Mouse (Mus musculus): ENCODE data around the gene Cavin2. TPM values are rescaled to one million over a fixed set of nuclear protein-coding genes. Genes with fewer than 3 reads are reported as not detected.
A peak's percentile ranks its signal among the peaks of the same experiment; 100 is the strongest.

Cavin2 gene
- polyA plus RNA-seq (2014; fragmentation: Nextera tagmentation; extraction: Ambion mirVana): 14.9 and 20.8 TPM in 2 replicates

GRCm38 (mm10) chr1:51288755-51289619 is at the start of gene Cavin2:
Gene Cavin2, plus strand, starts transcription at chr1:51289126.
- H3K9ac ChIP-seq (ENCODE audit: low read depth, low read length): peak within 1 kb of the TSS; percentile 35; the same call in 1 of the 2 replicates

GRCm38 (mm10) chr1:51241311-51241986 is 47.5 kb upstream of the Cavin2 start:
- ATAC-seq (ENCODE audit: low FRiP score, low TSS enrichment): peak; percentile 87; the same call in 1 of the 2 replicates
- H3K27ac ChIP-seq (ENCODE audit: low read depth, low read length): no peak overlapping the region
- H3K4me3 ChIP-seq (ENCODE audit: low read length): no peak overlapping the region
- H3K4me1 ChIP-seq (ENCODE audit: control insufficient read depth, insufficient read depth, low read length): peaks cover 7% of the 10 kb centered on the region; the same call in 1 of the 2 replicates
- H3K27me3 ChIP-seq (ENCODE audit: control insufficient read depth, insufficient read depth, low read length): no peaks in the 10 kb centered on the region
- 47% methylated on average over 3 of the region's 3 CpGs for WGBS
- H3K4me2 ChIP-seq (replicated peaks; ENCODE audit: low read depth, low read length): no peak overlapping the region
- no peaks in the 10 kb centered on the region for H3K9me3 ChIP-seq (ENCODE audit: control insufficient read depth, low read length)
- no peak overlapping the region for H3K9ac ChIP-seq (ENCODE audit: low read depth, low read length)
- H3K36me3 ChIP-seq (ENCODE audit: control insufficient read depth, insufficient read depth, low read length): no peaks in the 10 kb centered on the region

More at GRCm38 (mm10) chr1:51288755-51289619, at the start of gene Cavin2:
- Histone ChIP-seq H3K4me1 (ENCODE audit: control insufficient read depth, insufficient read depth, low read length) (peaks cover 14% of the 10 kb centered on the region), H3K9me3 (ENCODE audit: control insufficient read depth, low read length) (no peaks in the 10 kb centered on the region), H3K27ac (ENCODE audit: low read depth, low read length) (peak within 1 kb of the TSS; percentile 62; the same call in 1 of the 2 replicates), H3K36me3 (ENCODE audit: control insufficient read depth, insufficient read depth, low read length) (no peaks in the 10 kb centered on the region), H3K27me3 (ENCODE audit: control insufficient read depth, insufficient read depth, low read length) (no peaks in the 10 kb centered on the region), H3K4me2 (replicated peaks; ENCODE audit: low read depth, low read length) (peak within 1 kb of the TSS; percentile 34), H3K4me3 (ENCODE audit: low read length) (peak within 1 kb of the TSS; percentile 26)
- 47% methylated on average over 17 of the region's 17 CpGs for WGBS
- peak; percentile 86 for ATAC-seq (ENCODE audit: low FRiP score, low TSS enrichment)

- no peak overlapping the region for H3K27ac ChIP-seq (ENCODE audit: low read depth, low read length)
- WGBS: 71% methylated on average over 3 of the region's 3 CpGs
- H3K9me3 ChIP-seq (ENCODE audit: control insufficient read depth, low read length): no peaks in the 10 kb centered on the region
- peaks cover 7% of the 10 kb centered on the region; the same call in 1 of the 2 replicates for H3K4me1 ChIP-seq (ENCODE audit: control insufficient read depth, insufficient read depth, low read length)
- no peaks in the 10 kb centered on the region for H3K27me3 ChIP-seq (ENCODE audit: control insufficient read depth, insufficient read depth, low read length)
- no peak overlapping the region for H3K4me2 ChIP-seq (replicated peaks; ENCODE audit: low read depth, low read length)
- H3K9ac ChIP-seq (ENCODE audit: low read depth, low read length): no peak overlapping the region
- no peak for ATAC-seq (ENCODE audit: low FRiP score, low TSS enrichment)
- H3K4me3 ChIP-seq (ENCODE audit: low read length): no peak overlapping the region
- no peaks in the 10 kb centered on the region for H3K36me3 ChIP-seq (ENCODE audit: control insufficient read depth, insufficient read depth, low read length)
Measured at GRCm38 (mm10) chr1:51243294-51243693, 45.6 kb upstream of the Cavin2 start.

GRCm38 (mm10) chr1:51243869-51244268 is 45.1 kb upstream of the Cavin2 start:
- no peaks in the 10 kb centered on the region for H3K9me3 ChIP-seq (ENCODE audit: control insufficient read depth, low read length)
- no peak overlapping the region for H3K4me3 ChIP-seq (ENCODE audit: low read length)
- no peaks in the 10 kb centered on the region for H3K36me3 ChIP-seq (ENCODE audit: control insufficient read depth, insufficient read depth, low read length)
- H3K9ac ChIP-seq (ENCODE audit: low read depth, low read length): no peak overlapping the region
- ATAC-seq (ENCODE audit: low FRiP score, low TSS enrichment): no peak
- 61% methylated on average over 3 of the region's 3 CpGs for WGBS
- H3K27ac ChIP-seq (ENCODE audit: low read depth, low read length): no peak overlapping the region
- H3K4me2 ChIP-seq (replicated peaks; ENCODE audit: low read depth, low read length): no peak overlapping the region
- peaks cover 7% of the 10 kb centered on the region; the same call in 1 of the 2 replicates for H3K4me1 ChIP-seq (ENCODE audit: control insufficient read depth, insufficient read depth, low read length)
- H3K27me3 ChIP-seq (ENCODE audit: control insufficient read depth, insufficient read depth, low read length): no peaks in the 10 kb centered on the region

- H3K4me3 ChIP-seq (ENCODE audit: low read length): no peak overlapping the region
- H3K4me1 ChIP-seq (ENCODE audit: control insufficient read depth, insufficient read depth, low read length): peaks cover 7% of the 10 kb centered on the region; the same call in 1 of the 2 replicates
- H3K4me2 ChIP-seq (replicated peaks; ENCODE audit: low read depth, low read length): no peak overlapping the region
- WGBS: 37% methylated on average over 3 of the region's 3 CpGs
- no peak for ATAC-seq (ENCODE audit: low FRiP score, low TSS enrichment)
- H3K27ac ChIP-seq (ENCODE audit: low read depth, low read length): no peak overlapping the region; the same call in 1 of the 2 replicates
- H3K9me3 ChIP-seq (ENCODE audit: control insufficient read depth, low read length): no peaks in the 10 kb centered on the region
- no peaks in the 10 kb centered on the region for H3K36me3 ChIP-seq (ENCODE audit: control insufficient read depth, insufficient read depth, low read length)
- H3K27me3 ChIP-seq (ENCODE audit: control insufficient read depth, insufficient read depth, low read length): no peaks in the 10 kb centered on the region
- H3K9ac ChIP-seq (ENCODE audit: low read depth, low read length): no peak overlapping the region
Measured at GRCm38 (mm10) chr1:51245381-51245780, 43.5 kb upstream of the Cavin2 start.

- Histone ChIP-seq H3K4me2 (replicated peaks; ENCODE audit: low read depth, low read length) (no peak overlapping the region), H3K4me1 (ENCODE audit: control insufficient read depth, insufficient read depth, low read length) (no peaks in the 10 kb centered on the region), H3K4me3 (ENCODE audit: low read length) (no peak overlapping the region), H3K9me3 (ENCODE audit: control insufficient read depth, low read length) (no peaks in the 10 kb centered on the region), H3K27ac (ENCODE audit: low read depth, low read length) (no peak overlapping the region), H3K27me3 (ENCODE audit: control insufficient read depth, insufficient read depth, low read length) (no peaks in the 10 kb centered on the region), H3K36me3 (ENCODE audit: control insufficient read depth, insufficient read depth, low read length) (no peaks in the 10 kb centered on the region), H3K9ac (ENCODE audit: low read depth, low read length) (no peak overlapping the region)
- WGBS: 86% methylated on average over 5 of the region's 5 CpGs
- no peak for ATAC-seq (ENCODE audit: low FRiP score, low TSS enrichment)
Measured at GRCm38 (mm10) chr1:51250302-51250701, 38.6 kb upstream of the Cavin2 start.

GRCm38 (mm10) chr1:51265118-51265800 is 23.7 kb upstream of the Cavin2 start:
- Histone ChIP-seq H3K4me2 (replicated peaks; ENCODE audit: low read depth, low read length) (no peak overlapping the region), H3K9ac (ENCODE audit: low read depth, low read length) (no peak overlapping the region), H3K36me3 (ENCODE audit: control insufficient read depth, insufficient read depth, low read length) (no peaks in the 10 kb centered on the region), H3K27me3 (ENCODE audit: control insufficient read depth, insufficient read depth, low read length) (no peaks in the 10 kb centered on the region), H3K4me1 (ENCODE audit: control insufficient read depth, insufficient read depth, low read length) (peaks cover 14% of the 10 kb centered on the region; the same call in 1 of the 2 replicates), H3K4me3 (ENCODE audit: low read length) (no peak overlapping the region), H3K9me3 (ENCODE audit: control insufficient read depth, low read length) (no peaks in the 10 kb centered on the region), H3K27ac (ENCODE audit: low read depth, low read length) (peak overlapping the region; percentile 64)
- peak; percentile 81 for ATAC-seq (ENCODE audit: low FRiP score, low TSS enrichment)
- WGBS: 40% methylated on average over 5 of the region's 5 CpGs

GRCm38 (mm10) chr1:51265926-51266325 is 23.0 kb upstream of the Cavin2 start:
- peak overlapping the region; percentile 59; the same call in 1 of the 2 replicates for H3K27ac ChIP-seq (ENCODE audit: low read depth, low read length)
- no peak overlapping the region for H3K9ac ChIP-seq (ENCODE audit: low read depth, low read length)
- no peaks in the 10 kb centered on the region for H3K27me3 ChIP-seq (ENCODE audit: control insufficient read depth, insufficient read depth, low read length)
- H3K4me3 ChIP-seq (ENCODE audit: low read length): no peak overlapping the region
- peaks cover 14% of the 10 kb centered on the region; the same call in 1 of the 2 replicates for H3K4me1 ChIP-seq (ENCODE audit: control insufficient read depth, insufficient read depth, low read length)
- no peak for ATAC-seq (ENCODE audit: low FRiP score, low TSS enrichment)
- no peaks in the 10 kb centered on the region for H3K9me3 ChIP-seq (ENCODE audit: control insufficient read depth, low read length)
- H3K36me3 ChIP-seq (ENCODE audit: control insufficient read depth, insufficient read depth, low read length): no peaks in the 10 kb centered on the region
- 66% methylated on average over 2 of the region's 2 CpGs for WGBS
- no peak overlapping the region for H3K4me2 ChIP-seq (replicated peaks; ENCODE audit: low read depth, low read length)
